Mouse (Mus musculus): ENCODE measurements at regions not wholly inside any gene's neighbourhood (a gene's known extent, or its start where the extent isn't known, plus 50 kb on each side); places are given as distances from the start of the nearest gene placed in this dataset.

DNA sequence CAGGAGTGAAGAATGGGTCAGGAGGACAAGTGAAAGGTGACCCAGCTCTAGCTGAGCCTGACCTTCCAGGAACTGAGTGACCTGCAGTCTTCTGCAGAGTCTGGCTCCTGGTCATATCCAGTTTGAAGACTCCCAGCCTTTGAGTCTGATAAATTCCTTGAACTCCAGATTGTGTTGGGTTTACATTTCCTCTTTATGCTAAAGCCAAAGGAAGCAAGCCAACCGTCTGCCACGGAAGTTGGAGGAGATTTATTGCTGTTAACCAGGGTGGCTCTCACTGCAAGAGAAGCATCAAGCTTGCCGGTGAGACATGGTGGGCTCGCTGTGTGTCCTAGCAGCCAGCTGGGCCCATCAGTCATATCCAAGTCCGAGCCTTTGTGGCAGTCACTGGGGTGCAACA is 276.4 kb downstream of the Cbln1 start:
- TF ChIP-seq POLR2A (IDR thresholded peaks at IDR 0.05; ENCODE audit: low read depth, low read length) (no peak), CTCF (conservative IDR thresholded peaks at IDR 0.05; ENCODE audit: insufficient read depth, insufficient read length, low read depth, low read length) (no peak)
